Mouse (Mus musculus): ENCODE results near the gene Tgfbr1.

DNA sequence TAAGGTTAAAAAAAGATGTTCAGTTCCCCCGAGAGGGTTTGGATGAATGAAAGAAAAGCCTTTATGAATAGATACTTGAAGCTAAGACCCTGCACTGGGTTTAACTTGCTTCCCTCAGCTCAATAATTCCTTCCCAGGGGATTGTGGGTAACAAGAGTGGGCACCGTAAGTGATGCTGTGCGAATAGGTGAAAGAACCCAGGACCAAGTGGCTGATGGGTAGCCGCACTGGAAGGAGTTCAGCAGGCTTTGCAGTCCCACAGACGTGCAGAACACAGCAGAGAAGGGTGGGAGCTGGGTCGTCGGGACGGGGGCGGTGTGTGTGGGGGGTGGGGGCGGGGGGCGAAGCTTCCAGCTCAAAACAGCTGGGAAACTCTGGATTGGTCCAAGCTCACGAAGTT lies 82.1 kb downstream of the Tgfbr1 start:
- TF ChIP-seq POLR2A (IDR thresholded peaks at IDR 0.05; ENCODE audit: borderline replicate concordance, control insufficient read depth, low read depth, low read length), result no peak
- TF ChIP-seq CTCF (IDR thresholded peaks at IDR 0.05; ENCODE audit: control insufficient read depth, insufficient read depth, low read length), result no peak

Measured in bone marrow, adult 2 months (tissue).